Mouse (Mus musculus) thymus, postnatal 0 days (tissue): ENCODE data around the gene Eef1akmt1. TPM values are rescaled to one million over a fixed set of nuclear protein-coding genes. Genes with fewer than 3 reads are reported as not detected.

Source experiments
- DNase-seq: peaks from one replicate; pipeline ENCODE4 v3.0.0-alpha.2; 2015; ENCODE audit warnings: low spot score
- polyA plus RNA-seq: library from polyadenylated mRNA; unstranded; fragments of >200 nt; fragmentation: Nextera tagmentation; extraction: Ambion mirVana; gene quantifications from 2 replicates; pipeline ENCODE4 v1.2.1, GENCODE M21; 2015

Gene Eef1akmt1
- 100 and 117 TPM in 2 replicates for polyA plus RNA-seq

GRCm38 (mm10) chr14:57571155-57572133, at the start of gene Eef1akmt1:
Gene Eef1akmt1 (minus strand): TSS chr14:57571612.
- peak; percentile 93 for DNase-seq

GRCm38 (mm10) chr14:57620598-57621236, 49.3 kb upstream of the Eef1akmt1 start:
- DNase-seq, result no peak

- DNase-seq, result peak; percentile 40
These were observed 48.1 kb upstream of the Eef1akmt1 start for GRCm38 (mm10) chr14:57619487-57619886.

- no peak for DNase-seq
These were observed 46.3 kb upstream of the Eef1akmt1 start for GRCm38 (mm10) chr14:57617675-57618074.

- DNase-seq, result peak; percentile 33
These were observed 45.0 kb upstream of the Eef1akmt1 start for GRCm38 (mm10) chr14:57616339-57616965.

- no peak for DNase-seq
These were observed 44.4 kb upstream of the Eef1akmt1 start for GRCm38 (mm10) chr14:57615828-57616227.

- no peak for DNase-seq
These were observed 39.6 kb upstream of the Eef1akmt1 start for GRCm38 (mm10) chr14:57611034-57611433.

GRCm38 (mm10) chr14:57609816-57610329, 38.5 kb upstream of the Eef1akmt1 start:
- DNase-seq, result no peak

GRCm38 (mm10) chr14:57607500-57607899, 36.1 kb upstream of the Eef1akmt1 start:
- DNase-seq, result no peak

GRCm38 (mm10) chr14:57606663-57607365, 35.4 kb upstream of the Eef1akmt1 start:
- DNase-seq, result no peak

- DNase-seq, result no peak
These were observed 21.9 kb upstream of the Eef1akmt1 start for GRCm38 (mm10) chr14:57593279-57593678.

- DNase-seq, result no peak
These were observed 20.4 kb upstream of the Eef1akmt1 start for GRCm38 (mm10) chr14:57591830-57592229.

- DNase-seq, result no peak
These were observed 5.1 kb upstream of the Eef1akmt1 start for GRCm38 (mm10) chr14:57576364-57577060.

GRCm38 (mm10) chr14:57574792-57575587, 3.6 kb upstream of the Eef1akmt1 start:
- DNase-seq, result no peak

GRCm38 (mm10) chr14:57565626-57566025, 5.8 kb downstream of the Eef1akmt1 start:
- no peak for DNase-seq

GRCm38 (mm10) chr14:57556922-57557321, 14.5 kb downstream of the Eef1akmt1 start:
- no peak for DNase-seq

GRCm38 (mm10) chr14:57555471-57556070, 15.8 kb downstream of the Eef1akmt1 start:
- DNase-seq, result no peak

- DNase-seq, result no peak
These were observed 17.0 kb downstream of the Eef1akmt1 start for GRCm38 (mm10) chr14:57554434-57554833.

- DNase-seq, result no peak
These were observed 18.5 kb downstream of the Eef1akmt1 start for GRCm38 (mm10) chr14:57552945-57553344.
